Mouse (Mus musculus): ENCODE results near the gene Cfap36. TPM values are rescaled to one million over a fixed set of nuclear protein-coding genes. Genes with fewer than 3 reads are reported as not detected.
A peak's percentile ranks its signal among the peaks of the same experiment; 100 is the strongest.

The Cfap36 gene
- polyA plus RNA-seq, 1 experiment from 2014 or later = 111 TPM

DNA sequence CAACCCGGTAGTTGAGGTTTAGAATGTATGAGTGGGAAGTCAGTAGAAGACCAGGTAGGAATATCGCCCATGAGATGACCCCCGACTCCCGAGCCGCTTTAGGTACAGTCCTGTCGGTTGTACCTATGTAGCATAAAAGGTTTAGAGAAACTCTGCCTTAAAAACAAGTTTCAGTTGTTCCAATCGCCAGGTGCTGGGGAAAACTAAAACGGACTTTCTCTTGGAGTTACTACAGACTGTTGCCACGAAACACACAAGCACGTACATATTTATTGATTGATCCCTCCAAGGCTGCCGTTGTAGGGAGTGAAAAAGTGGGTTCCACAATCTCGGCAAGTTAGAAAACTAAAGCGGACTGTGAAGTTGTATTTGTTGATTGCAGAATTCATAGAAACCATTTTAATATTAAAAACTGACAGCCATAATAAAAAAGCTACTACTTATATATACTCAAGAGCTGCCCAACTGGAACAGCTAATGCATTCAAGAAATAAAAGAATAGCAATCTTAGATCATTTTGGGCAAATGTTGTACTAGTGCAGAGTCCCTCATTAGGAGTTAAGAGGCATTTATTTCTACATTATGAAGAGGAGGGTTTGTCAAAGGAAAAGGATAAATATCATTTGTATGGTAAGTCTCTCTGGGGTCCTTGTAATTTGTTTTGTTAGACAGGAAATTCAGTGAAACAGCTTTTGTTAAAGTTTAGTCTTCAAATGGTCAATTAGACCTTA, 73.3 kb downstream of the Cfap36 start:
- H3K4me1 ChIP-seq (replicated peaks) = peaks cover 29% of the 10 kb centered on the region
- WGBS = 6% methylated on average over 13 of the region's 13 CpGs
- ATAC-seq = no peak

DNA sequence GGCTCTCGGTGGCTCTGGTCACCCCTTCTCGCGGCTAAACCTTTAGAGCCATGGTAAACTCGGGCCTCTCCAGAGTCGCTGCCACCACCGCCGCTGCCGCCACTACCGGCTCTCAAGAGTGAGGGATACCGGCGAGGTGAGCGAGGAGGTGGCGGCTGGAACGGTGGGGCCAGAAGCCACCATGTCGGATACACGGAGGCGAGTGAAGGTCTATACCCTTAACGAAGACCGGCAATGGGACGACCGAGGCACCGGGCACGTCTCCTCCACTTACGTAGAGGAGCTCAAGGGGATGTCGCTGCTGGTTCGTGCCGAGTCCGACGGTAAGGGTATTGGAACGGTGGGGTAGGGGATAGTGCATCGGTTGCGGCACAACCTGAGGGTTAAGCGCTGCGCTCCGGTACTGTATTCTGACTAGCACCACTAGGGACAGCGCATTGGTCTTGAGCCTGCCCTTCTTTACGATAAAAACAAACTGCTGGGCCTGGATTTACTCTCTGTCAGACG, 74.0 kb downstream of the Cfap36 start:
- peaks cover 29% of the 10 kb centered on the region for H3K4me1 ChIP-seq (replicated peaks)
- ATAC-seq = peak; percentile 73
- WGBS = under 1% methylated on average over 38 of the region's 38 CpGs

More for the DNA sequence above, 73.3 kb downstream of the Cfap36 start:
- H3K27me3 ChIP-seq = no peaks in the 10 kb centered on the region
- peak overlapping the region; percentile 95 for H3K27ac ChIP-seq
- no peaks in the 10 kb centered on the region for H3K9me3 ChIP-seq
- H3K4me3 ChIP-seq (replicated peaks) = peak overlapping the region; percentile 81
- peak overlapping the region; percentile 95 for H3K9ac ChIP-seq (replicated peaks)
- H3K36me3 ChIP-seq = no peaks in the 10 kb centered on the region
- peak overlapping the region; percentile 83 for H3K4me2 ChIP-seq (replicated peaks)

DNA sequence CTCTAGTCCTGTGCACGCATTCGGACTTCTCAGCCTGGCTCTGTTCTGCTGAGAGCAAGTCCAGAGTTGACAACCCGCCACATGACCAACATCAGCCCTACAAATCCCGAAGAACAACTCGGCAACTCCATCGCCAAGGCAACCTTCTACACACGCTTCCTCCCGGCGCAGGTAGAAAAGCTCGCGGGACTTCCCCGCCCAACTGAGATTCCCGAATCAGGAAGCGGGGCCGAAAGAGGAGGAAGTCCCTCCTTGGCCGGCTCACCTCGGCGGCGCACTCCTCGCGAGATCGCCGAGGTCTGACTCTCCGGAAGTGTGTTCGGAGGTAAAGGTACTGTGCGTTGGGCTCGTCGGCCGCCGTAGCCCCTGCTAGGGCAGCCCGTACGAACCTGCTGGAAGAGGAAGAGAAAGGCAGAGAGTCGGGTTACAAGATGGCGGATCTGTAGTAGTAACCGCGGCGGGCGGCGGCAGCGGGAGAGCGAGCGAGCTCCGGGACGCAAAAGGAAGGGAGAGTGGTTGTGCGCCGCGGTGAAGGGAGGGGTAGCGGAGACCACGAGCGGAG, 74.6 kb downstream of the Cfap36 start, which contains the start of gene Ppp4r3b:
Ppp4r3b (plus strand) TSS at position 328 of the 562 bp plus-strand sequence.
- Histone ChIP-seq H3K36me3 (no peaks in the 10 kb centered on the region), H3K27ac (peak within 1 kb of the TSS; percentile 95), H3K27me3 (no peaks in the 10 kb centered on the region), H3K9ac (replicated peaks) (peak within 1 kb of the TSS; percentile 95), H3K4me3 (replicated peaks) (peak within 1 kb of the TSS; percentile 81), H3K4me1 (replicated peaks) (peaks cover 29% of the 10 kb centered on the region), H3K4me2 (replicated peaks) (peak within 1 kb of the TSS; percentile 93), H3K9me3 (no peaks in the 10 kb centered on the region)
- under 1% methylated on average over 50 of the region's 50 CpGs for WGBS
- ATAC-seq = peak; percentile 99

More for the DNA sequence above, 74.0 kb downstream of the Cfap36 start:
- H3K9me3 ChIP-seq = no peaks in the 10 kb centered on the region
- peak overlapping the region; percentile 83 for H3K4me2 ChIP-seq (replicated peaks)
- peak overlapping the region; percentile 95 for H3K9ac ChIP-seq (replicated peaks)
- peak overlapping the region; percentile 81 for H3K4me3 ChIP-seq (replicated peaks)
- H3K27me3 ChIP-seq = no peaks in the 10 kb centered on the region
- no peaks in the 10 kb centered on the region for H3K36me3 ChIP-seq
- peak overlapping the region; percentile 95 for H3K27ac ChIP-seq

GRCm38 (mm10) chr11:29171959-29172391, 75.2 kb downstream of the Cfap36 start:
- peak overlapping the region; percentile 76 for H3K9ac ChIP-seq (replicated peaks)
- H3K4me2 ChIP-seq (replicated peaks) = peak overlapping the region; percentile 93
- peak overlapping the region; percentile 77 for H3K27ac ChIP-seq
- no peaks in the 10 kb centered on the region for H3K36me3 ChIP-seq
- no peaks in the 10 kb centered on the region for H3K9me3 ChIP-seq
- H3K4me1 ChIP-seq (replicated peaks) = peaks cover 29% of the 10 kb centered on the region
- H3K4me3 ChIP-seq (replicated peaks) = peak overlapping the region; percentile 81
- whole genome bisulfite sequencing = under 1% methylated on average over 34 of the region's 34 CpGs
- ATAC-seq = peak; percentile 25
- no peaks in the 10 kb centered on the region for H3K27me3 ChIP-seq

Other genes with a start within 250 kb of the Cfap36 start
- gene Pnpt1, start 116.7 kb downstream of the Cfap36 start, polyA plus RNA-seq (2015; fragmentation: Nextera tagmentation; extraction: Ambion mirVana) = 26.6 and 30.8 TPM in 2 replicates
- gene Ppp4r3b, start 74.5 kb downstream of the Cfap36 start, polyA plus RNA-seq (2015; fragmentation: Nextera tagmentation; extraction: Ambion mirVana) = 91.4 and 103 TPM in 2 replicates
- gene Ccdc88a, start 126.2 kb upstream of the Cfap36 start, polyA plus RNA-seq (2015; fragmentation: Nextera tagmentation; extraction: Ambion mirVana) = 77.6 and 87.4 TPM in 2 replicates

Data from midbrain, embryonic 13.5 days (tissue).